Mouse (Mus musculus) G1E (cell line): Measurements from ENCODE around the gene Rptor.

Source experiments
- CTCF ChIP-seq: IDR thresholded peaks from 2 replicates; pipeline ENCODE4 v1.5.1; 2012; ENCODE audit warnings: low read depth, low read length, inconsistent platforms, mixed read lengths
- GATA1 ChIP-seq: IDR thresholded peaks from 2 replicates; pipeline ENCODE4 v1.6.1; 2012; ENCODE audit warnings: borderline replicate concordance, low read length, inconsistent platforms, mixed read lengths
- POLR2AphosphoS5 ChIP-seq: IDR thresholded peaks from 2 replicates; pipeline ENCODE4 v1.6.1; 2012; ENCODE audit warnings: low read depth, low read length, inconsistent platforms; ENCODE audit not compliant: insufficient replicate concordance
- TAL1 ChIP-seq: conservative IDR thresholded peaks from 2 replicates; pipeline ENCODE4 v1.6.1; 2012; ENCODE audit warnings: low read depth, low read length, inconsistent platforms, mixed read lengths

DNA sequence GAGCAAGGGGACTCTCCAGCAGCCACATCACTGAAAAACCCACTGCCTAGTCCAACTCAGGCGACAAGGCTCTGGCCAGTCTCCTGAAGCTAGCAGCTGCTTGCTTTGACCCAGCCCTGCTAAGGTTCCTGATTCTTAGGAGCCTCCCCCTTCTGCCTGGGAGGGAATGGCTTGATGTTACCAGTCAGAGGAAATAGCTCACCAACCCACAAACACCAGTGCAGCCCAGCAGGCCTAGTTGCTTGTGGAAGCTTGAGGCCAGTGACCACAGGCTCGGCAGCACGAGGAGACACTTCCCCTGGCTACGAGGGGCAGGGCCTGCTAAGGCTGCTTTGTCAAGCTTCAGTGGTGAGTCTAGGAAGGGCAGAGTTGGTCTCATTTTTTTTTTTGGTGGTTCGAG is 322.5 kb downstream of the Rptor start:
- TF ChIP-seq CTCF (no peak), TAL1 (no peak), POLR2AphosphoS5 (no peak), GATA1 (no peak)
